Mouse (Mus musculus) brown adipose tissue, adult 24 weeks (tissue): ENCODE data around the gene Ndrg3. TPM values are rescaled to one million over a fixed set of nuclear protein-coding genes. Genes with fewer than 3 reads are reported as not detected.
"Not testable (repeated sequence)": the region's sequence is repeated elsewhere in the genome, so short reads cannot be mapped to it uniquely, and the experiment has no call there.

Experiments used
- H3K27ac ChIP-seq: fragments of 200-500 bp; replicated peaks from 2 replicates; pipeline ENCODE4 v1.5.1; 2012; ENCODE audit warnings: low read depth, mild to moderate bottlenecking, low read length
- H3K4me1 ChIP-seq: fragments of 200-500 bp; 2 replicates; pipeline ENCODE4 v1.6.1; 2012; ENCODE audit warnings: low read length, mixed read lengths; ENCODE audit not compliant: control insufficient read depth, insufficient read depth, insufficient read length
- H3K4me3 ChIP-seq: fragments of 200-500 bp; 2 replicates; pipeline ENCODE4 v1.5.1; 2012; ENCODE audit warnings: low read depth, mild to moderate bottlenecking, low read length, moderate library complexity; ENCODE audit not compliant: insufficient read depth
- polyA plus RNA-seq: library from polyadenylated mRNA; stranded (reverse); fragments of >200 nt; gene quantifications from 2 replicates; pipeline ENCODE4 v1.2.4, GENCODE M21; 2012; ENCODE audit not compliant: missing spikeins, insufficient read depth, insufficient read length

Ndrg3 gene
- polyA plus RNA-seq, 1 experiment: 181 TPM

DNA sequence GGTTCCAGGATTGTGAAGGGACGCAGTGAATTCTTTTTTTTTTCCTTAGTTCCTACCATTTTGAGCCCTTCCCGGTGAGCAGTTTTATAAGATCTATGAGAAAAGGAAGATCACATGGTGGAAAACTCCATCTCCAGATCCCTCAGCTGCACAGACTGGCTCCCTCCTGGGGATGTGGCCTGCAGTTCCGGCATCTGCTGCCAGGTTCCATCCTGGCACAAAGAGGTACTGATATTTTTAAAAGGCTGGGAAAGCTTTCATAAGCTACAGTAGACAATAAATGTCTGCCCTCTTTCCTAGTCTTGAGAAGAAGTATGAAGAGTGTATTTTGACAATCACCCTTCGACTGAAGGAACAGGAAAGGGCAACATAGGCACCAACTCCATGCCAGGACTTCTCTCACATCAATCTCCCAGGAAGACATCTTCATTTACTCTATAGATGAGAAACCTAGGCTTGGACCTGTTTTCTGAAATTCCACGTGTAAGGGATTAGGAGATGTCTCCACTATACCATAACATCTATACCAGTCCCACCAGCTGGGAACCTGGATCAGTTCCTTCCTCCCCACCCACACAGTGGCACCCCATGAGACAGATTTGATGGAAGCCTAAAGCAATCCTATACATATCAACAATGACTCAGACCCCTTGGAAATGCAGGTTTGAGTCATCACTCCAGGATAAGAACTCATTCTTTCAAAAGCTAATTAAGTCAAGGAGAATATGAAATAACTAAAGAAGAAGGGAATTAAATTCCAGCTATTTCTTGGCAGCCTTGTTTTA lies 18.3 kb downstream of the Ndrg3 start:
- peak overlapping the region; percentile 70 for H3K27ac ChIP-seq

GRCm38 (mm10) chr2:156970253-156970652 lies 21.6 kb downstream of the Ndrg3 start:
- Histone ChIP-seq H3K27ac (no peak overlapping the region), H3K4me3 (no peak overlapping the region), H3K4me1 (peaks cover 13% of the 10 kb centered on the region)

More for the DNA sequence above, 18.3 kb downstream of the Ndrg3 start:
- peaks cover 16% of the 10 kb centered on the region for H3K4me1 ChIP-seq
- H3K4me3 ChIP-seq: no peak overlapping the region

- Histone ChIP-seq H3K4me3 (no peak overlapping the region), H3K4me1 (peaks cover 4% of the 10 kb centered on the region; the same call in 1 of the 2 replicates), H3K27ac (no peak overlapping the region)
These were observed 23.4 kb downstream of the Ndrg3 start for GRCm38 (mm10) chr2:156968501-156968900.

DNA sequence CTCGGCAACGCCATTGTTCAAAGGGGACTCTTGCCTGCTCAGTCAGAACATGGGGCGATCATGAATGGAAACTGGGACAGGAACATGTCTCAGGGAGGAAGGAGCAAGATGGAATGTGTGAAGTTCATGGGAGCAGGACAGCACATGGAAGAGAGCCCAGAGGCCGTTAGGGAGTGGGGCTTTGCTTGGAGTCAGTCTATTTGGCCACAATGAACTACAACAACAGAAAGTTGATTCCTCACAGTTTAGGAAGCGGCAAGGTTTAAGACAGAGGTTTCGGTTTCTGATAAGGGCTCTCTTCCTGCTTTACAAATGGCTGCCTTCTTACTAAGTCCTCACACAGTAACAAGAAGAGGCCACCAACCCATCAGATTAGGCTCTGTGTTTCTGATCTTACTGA lies 24.5 kb downstream of the Ndrg3 start:
- peaks cover 4% of the 10 kb centered on the region for H3K4me1 ChIP-seq
- no peak overlapping the region for H3K4me3 ChIP-seq
- no peak overlapping the region for H3K27ac ChIP-seq

DNA sequence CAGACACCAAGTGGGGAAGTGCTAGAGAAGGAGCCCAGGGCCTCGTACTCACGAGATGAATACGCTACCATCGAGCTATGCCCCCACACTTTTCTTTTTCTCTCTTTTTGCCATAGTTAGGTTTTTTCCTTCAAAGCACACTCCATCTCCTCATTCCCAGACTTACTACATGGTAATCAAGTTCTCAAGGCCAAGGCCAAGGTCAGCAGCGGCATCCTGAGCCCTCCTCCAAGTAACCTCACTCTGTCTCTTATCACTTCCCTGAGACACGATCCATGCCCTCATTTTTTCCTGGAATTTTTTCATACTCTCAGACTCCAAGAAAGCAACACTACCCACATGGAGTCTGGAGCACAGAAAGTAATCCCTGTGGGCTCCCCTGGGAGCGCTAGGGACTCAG lies 28.0 kb downstream of the Ndrg3 start:
- Histone ChIP-seq H3K4me3 (no peak overlapping the region), H3K4me1 (peaks cover 4% of the 10 kb centered on the region), H3K27ac (no peak overlapping the region)

DNA sequence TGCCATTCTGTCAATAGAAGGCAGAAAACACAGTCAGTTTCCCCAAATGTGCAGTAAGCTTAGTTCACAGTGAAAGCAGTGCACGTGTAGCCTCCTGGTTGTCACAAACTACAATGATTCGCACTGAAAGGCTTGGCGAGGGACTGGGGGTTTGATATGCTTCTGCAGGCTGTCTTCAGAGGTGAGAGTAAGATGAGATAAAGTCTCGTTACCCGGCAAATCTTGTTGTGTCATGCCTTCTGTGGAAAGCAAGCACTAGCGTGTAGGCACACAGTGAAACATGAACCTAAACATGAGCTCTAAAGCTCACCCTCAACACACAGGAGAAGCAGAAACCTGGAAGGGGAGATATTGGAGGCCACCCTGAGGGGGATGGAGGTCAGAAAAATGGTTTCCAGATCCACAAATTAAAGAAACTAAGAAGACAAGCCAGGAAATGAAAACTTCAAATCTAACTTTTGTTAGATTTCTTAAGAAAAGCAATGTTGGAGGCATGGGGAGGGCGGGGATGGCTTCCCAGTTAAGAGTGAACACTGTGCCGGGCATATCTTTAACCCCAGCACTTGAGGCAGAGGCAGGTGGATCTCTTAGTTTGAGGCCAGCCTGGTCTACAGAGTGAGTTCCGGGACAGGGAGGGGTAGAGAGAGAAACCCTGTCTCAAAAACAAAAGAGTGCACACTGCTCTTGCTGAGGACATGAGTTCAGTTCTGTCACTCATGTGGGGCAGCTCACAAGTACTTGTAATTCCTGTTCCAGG lies 33.2 kb downstream of the Ndrg3 start:
- H3K27ac ChIP-seq: no peak overlapping the region
- H3K4me1 ChIP-seq: no peaks in the 10 kb centered on the region; the same call in 1 of the 2 replicates
- H3K4me3 ChIP-seq: no peak overlapping the region

DNA sequence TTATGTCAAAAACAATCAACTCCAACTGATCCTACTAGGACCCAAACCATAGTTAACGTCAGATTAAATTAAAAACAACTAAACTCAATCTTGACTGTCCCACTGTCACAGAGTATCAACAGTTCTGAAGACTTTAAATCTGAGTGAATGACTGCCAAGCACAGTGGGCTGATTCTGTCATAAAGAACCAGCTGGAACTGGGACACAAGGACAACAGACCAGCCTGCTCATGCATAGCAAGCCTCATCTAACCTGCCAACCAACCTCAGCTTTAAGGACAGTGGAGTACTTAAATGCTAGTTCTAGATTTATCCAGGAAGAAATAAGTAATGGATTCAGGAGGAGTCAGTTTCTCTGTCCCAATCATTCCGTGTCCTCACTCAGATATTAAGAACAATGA lies 34.8 kb downstream of the Ndrg3 start:
- no peak overlapping the region for H3K4me3 ChIP-seq
- no peak overlapping the region for H3K27ac ChIP-seq
- H3K4me1 ChIP-seq: no peaks in the 10 kb centered on the region

- no peak overlapping the region for H3K4me3 ChIP-seq
- H3K4me1 ChIP-seq: no peaks in the 10 kb centered on the region
- H3K27ac ChIP-seq: no peak overlapping the region
These were observed 35.5 kb downstream of the Ndrg3 start for GRCm38 (mm10) chr2:156956306-156956705.

DNA sequence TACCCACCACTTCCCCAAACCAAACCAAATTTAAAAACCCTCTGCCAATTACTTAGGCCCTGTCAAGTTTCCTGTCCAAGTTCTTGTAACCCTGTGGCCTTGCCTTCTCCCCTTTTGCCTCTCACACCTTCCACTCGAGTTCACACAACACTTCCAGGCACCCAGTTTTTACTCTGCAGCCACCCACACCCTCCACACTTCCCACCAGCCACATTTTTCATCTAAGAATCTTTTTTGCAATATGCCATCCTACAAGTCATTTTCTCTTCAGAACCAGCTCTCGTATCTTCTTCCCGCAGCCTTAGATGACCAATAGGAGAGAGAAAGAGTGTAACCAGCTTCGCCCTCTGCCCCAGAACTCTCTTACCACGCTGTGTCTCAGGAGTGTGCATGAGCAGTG lies 37.4 kb downstream of the Ndrg3 start:
- Histone ChIP-seq H3K4me3 (no peak overlapping the region), H3K4me1 (no peaks in the 10 kb centered on the region), H3K27ac (no peak overlapping the region)

GRCm38 (mm10) chr2:156951301-156952094 lies 40.4 kb downstream of the Ndrg3 start:
- no peak overlapping the region for H3K27ac ChIP-seq
- no peaks in the 10 kb centered on the region for H3K4me1 ChIP-seq
- no peak overlapping the region for H3K4me3 ChIP-seq

DNA sequence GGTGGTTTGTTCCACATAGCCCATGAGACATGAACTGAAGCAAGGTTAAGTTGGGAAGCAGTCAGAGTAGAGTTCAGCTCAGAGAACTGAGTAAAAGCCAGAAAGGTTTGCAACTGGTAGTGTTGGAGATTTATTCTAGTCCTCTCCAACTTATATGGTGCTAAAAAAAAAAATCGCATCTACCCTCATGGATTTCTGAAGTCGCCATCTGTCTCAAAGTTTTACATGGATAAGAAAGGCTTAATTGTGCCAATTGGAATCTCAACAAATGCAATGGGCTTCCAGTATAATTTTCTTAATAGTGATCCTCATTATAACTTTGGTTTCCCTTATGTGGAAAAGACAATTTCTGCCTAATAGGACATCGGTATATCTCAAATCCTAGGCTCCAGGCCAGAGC lies 41.0 kb downstream of the Ndrg3 start:
- no peak overlapping the region for H3K27ac ChIP-seq
- H3K4me1 ChIP-seq: no peaks in the 10 kb centered on the region
- H3K4me3 ChIP-seq: no peak overlapping the region

DNA sequence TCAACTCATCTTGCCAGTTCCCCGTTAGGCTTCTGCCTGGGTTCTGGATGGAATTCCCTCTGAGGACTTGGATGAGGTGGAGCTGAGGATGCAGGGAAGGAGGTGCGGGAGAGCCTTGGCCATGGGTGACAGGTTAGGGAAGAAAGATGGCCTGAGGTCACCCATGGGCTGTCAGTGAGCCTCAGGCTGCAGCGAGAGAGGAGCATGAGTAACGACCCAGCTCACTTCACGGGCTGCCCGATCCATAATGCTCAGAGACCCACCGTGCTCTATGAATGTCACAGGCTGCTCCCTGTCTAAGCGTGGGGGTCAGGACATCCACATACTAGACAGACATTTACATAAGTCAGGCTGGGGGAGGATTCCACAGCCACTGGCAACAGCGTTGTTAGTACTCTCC lies 50.3 kb downstream of the Ndrg3 start:
- H3K4me3 ChIP-seq, H3K27ac ChIP-seq, H3K4me1 ChIP-seq: not testable (repeated sequence)

DNA sequence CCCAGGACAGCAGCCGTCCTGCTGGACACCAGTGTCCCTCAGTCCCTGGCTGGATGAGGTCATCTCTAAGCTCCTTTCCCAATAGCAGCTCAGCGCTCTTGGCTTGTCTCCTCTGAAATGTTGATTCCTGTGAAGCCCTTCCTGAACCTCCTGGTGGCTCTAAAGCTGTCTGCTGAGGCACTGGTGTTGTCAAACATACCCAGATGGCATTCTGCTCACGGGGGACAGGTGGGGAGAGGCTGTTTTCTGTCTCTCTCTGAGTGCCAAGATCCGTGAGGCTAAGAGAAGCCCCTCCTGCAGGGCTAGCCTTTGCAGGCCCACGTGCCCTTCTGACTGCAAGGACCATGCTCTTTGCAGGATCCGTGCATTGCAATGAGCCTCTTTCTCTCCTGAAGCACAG lies 51.9 kb downstream of the Ndrg3 start:
- not testable (repeated sequence) for H3K4me3 ChIP-seq, H3K4me1 ChIP-seq, H3K27ac ChIP-seq

DNA sequence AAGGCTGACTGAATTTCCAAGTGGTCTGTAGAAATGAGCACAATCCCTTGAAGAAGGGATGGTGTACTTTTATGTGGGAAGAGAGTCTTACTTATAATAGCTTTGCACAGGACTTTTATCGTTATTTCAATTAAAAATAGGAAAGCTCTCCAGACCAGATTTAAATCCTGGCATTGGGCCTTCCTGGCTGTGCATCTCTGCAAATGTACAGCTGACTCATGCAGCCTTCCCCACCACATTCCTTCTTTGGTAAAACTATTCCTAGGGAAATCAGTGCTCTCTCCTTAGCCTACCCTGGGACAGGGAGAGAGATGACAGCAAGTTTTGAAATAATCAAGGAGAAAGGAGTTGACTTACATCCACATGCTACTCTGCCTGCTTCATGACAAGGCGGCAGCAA lies 54.1 kb downstream of the Ndrg3 start:
- no peak overlapping the region for H3K27ac ChIP-seq
- H3K4me1 ChIP-seq: no peaks in the 10 kb centered on the region; the same call in 1 of the 2 replicates
- no peak overlapping the region for H3K4me3 ChIP-seq

DNA sequence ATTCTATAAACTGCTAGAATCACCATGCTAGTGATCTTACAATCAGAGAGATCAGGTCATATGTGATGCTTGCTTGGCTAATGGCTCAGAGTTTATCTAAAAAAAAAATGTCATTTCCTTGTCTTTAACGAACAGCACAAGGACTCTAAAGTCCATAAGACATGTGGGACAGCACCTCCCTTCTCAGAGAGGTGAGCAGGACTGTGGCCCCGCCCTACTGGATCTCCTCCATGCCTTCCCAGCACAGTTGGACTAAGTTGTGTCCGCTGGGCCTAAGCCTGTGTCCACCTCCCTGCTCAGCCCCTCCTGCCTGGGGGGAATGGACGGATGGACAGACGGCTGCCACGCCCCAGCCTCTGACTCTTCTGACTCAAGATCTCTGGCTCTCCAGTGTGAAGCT lies 56.9 kb downstream of the Ndrg3 start:
- Histone ChIP-seq H3K27ac (no peak overlapping the region), H3K4me3 (no peak overlapping the region)

More for the DNA sequence above, 56.9 kb downstream of the Ndrg3 start:
- no peaks in the 10 kb centered on the region; the same call in 1 of the 2 replicates for H3K4me1 ChIP-seq
